Mouse (Mus musculus): Measurements from ENCODE around the gene Gm20458. TPM values are rescaled to one million over a fixed set of nuclear protein-coding genes. Genes with fewer than 3 reads are reported as not detected.

The Gm20458 gene
- not detected in 2 replicates for polyA plus RNA-seq (2012)

DNA sequence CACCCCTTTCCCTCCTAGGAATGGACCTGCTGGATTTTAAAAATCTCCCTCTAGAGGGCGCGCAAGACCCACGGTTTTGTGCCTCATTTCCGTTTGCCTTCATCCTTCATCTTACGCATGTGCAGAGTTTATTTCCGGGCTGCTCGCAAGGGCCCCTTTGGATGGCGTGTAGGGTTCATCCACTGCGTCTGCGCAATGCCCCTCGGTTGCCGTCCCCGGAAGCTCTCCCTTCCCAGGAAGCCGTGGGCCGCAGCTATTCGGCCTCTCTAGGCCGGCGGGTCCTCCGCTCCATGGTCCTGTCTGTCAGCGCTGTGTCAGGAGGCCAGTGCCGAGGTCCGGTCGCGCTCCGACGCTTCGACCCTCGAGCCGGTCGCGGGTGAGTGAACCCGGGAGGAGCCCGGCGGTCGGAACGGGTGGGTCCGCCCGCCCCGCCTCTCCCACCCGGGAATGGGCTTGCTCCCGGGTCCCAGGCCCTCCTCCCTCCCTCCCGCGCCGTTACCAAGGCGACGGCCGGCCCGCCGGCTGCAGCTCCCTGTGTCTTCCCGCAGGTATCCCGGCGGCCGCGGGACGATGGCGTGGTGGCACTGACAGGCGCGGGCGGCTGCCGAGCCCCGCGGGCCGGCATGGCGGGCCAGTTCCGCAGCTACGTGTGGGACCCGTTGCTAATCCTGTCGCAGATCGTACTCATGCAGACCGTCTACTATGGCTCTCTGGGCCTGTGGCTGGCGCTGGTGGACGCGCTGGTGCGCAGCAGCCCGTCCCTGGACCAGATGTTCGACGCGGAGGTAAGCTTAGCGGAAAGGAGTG lies at the start of gene Gm20458:
Gm20458 (plus strand) TSS at position 223 of the 807 bp plus-strand sequence.
- peaks cover 34% of the 10 kb centered on the region for H3K36me3 ChIP-seq (ENCODE audit: control insufficient read depth)
- TF ChIP-seq GATA1 (IDR thresholded peaks at IDR 0.05; ENCODE audit: low read length) (no peak), TAL1 (IDR thresholded peaks at IDR 0.05; ENCODE audit: low read length) (no peak)
- no peaks in the 10 kb centered on the region for H3K9me3 ChIP-seq (ENCODE audit: control insufficient read depth, low read length)
- peaks cover 34% of the 10 kb centered on the region for H3K4me1 ChIP-seq (ENCODE audit: control insufficient read depth)
- peaks cover 8% of the 10 kb centered on the region for H3K27me3 ChIP-seq (ENCODE audit: control insufficient read depth)
- peak within 1 kb of the TSS; percentile 76 for H3K4me3 ChIP-seq (replicated peaks)

DNA sequence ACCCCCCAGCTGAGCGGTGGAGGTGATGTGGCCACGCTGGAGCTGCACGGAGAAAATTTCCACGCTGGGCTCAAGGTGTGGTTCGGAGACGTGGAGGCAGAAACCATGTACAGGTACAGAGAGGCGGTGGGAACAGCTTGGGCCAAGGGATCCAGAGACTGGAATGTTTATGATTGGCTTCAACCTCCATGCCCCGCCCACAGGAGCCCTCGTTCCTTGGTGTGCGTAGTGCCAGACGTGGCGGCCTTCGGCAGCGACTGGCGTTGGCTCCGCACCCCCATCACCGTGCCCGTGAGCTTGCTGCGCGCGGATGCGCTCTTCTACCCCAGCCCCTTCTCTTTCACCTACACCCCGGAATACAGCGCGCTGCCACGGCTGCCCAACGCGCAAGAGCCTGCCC lies 46.6 kb upstream of the Gm20458 start:
- TF ChIP-seq TAL1 (IDR thresholded peaks at IDR 0.05; ENCODE audit: low read length) (no peak; the same call in 2 of the 3 replicates), GATA1 (IDR thresholded peaks at IDR 0.05; ENCODE audit: low read length) (no peak)
- H3K27me3 ChIP-seq (ENCODE audit: control insufficient read depth), result peaks cover 15% of the 10 kb centered on the region
- no peaks in the 10 kb centered on the region for H3K9me3 ChIP-seq (ENCODE audit: control insufficient read depth, low read length)
- H3K4me3 ChIP-seq (replicated peaks), result no peak overlapping the region
- no peaks in the 10 kb centered on the region for H3K4me1 ChIP-seq (ENCODE audit: control insufficient read depth)
- H3K36me3 ChIP-seq (ENCODE audit: control insufficient read depth), result no peaks in the 10 kb centered on the region

DNA sequence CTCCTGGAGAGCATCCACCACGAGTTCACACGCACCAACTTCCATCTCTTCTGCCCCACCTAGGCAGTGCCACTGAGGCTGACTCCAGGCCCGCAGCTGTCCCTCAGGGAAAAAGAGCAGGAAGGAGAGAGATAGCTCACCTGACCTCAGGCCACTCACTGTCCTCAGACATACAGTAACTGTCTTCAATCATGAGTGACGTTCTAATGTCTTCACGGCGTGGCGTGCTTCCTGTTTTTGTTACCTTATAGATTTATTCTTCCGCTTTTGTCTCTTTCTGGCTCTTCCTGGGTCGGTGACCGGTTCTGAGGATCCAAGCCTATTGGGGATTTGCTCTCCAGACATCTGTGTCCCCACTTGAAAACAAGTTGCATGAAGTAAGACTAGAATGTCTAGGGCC lies 46.2 kb upstream of the Gm20458 start:
- Histone ChIP-seq H3K27me3 (ENCODE audit: control insufficient read depth) (peaks cover 15% of the 10 kb centered on the region), H3K4me3 (replicated peaks) (no peak overlapping the region)
- no peak for TF ChIP-seq GATA1 (IDR thresholded peaks at IDR 0.05; ENCODE audit: low read length)
- no peak for TF ChIP-seq TAL1 (IDR thresholded peaks at IDR 0.05; ENCODE audit: low read length)

DNA sequence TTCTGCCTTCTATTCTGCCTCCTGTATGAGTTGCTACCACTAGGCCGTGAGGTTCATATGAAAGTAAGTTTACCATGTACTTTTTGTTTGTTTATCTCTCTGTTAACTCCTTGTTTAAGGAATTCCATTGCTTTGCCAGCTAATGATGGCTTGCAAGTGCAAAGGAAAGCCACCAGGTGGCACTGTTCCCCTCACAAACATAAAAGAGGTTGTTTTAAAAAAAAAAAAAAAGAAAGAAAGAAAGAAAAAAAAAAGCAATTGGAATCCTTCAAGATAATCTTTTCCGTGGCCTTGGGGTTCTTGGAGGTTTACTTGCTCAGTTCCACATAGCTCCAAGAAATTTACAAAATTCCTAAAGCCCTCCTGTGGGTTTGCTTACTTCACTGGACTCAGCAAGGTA lies 43.6 kb upstream of the Gm20458 start:
- Histone ChIP-seq H3K4me3 (replicated peaks) (no peak overlapping the region), H3K36me3 (ENCODE audit: control insufficient read depth) (no peaks in the 10 kb centered on the region), H3K9me3 (ENCODE audit: control insufficient read depth, low read length) (no peaks in the 10 kb centered on the region), H3K4me1 (ENCODE audit: control insufficient read depth) (no peaks in the 10 kb centered on the region), H3K27me3 (ENCODE audit: control insufficient read depth) (peaks cover 9% of the 10 kb centered on the region)
- TF ChIP-seq TAL1 (IDR thresholded peaks at IDR 0.05; ENCODE audit: low read length) (no peak), GATA1 (IDR thresholded peaks at IDR 0.05; ENCODE audit: low read length) (no peak)

More for the DNA sequence above, 46.2 kb upstream of the Gm20458 start:
- Histone ChIP-seq H3K9me3 (ENCODE audit: control insufficient read depth, low read length) (no peaks in the 10 kb centered on the region), H3K36me3 (ENCODE audit: control insufficient read depth) (no peaks in the 10 kb centered on the region), H3K4me1 (ENCODE audit: control insufficient read depth) (no peaks in the 10 kb centered on the region)

DNA sequence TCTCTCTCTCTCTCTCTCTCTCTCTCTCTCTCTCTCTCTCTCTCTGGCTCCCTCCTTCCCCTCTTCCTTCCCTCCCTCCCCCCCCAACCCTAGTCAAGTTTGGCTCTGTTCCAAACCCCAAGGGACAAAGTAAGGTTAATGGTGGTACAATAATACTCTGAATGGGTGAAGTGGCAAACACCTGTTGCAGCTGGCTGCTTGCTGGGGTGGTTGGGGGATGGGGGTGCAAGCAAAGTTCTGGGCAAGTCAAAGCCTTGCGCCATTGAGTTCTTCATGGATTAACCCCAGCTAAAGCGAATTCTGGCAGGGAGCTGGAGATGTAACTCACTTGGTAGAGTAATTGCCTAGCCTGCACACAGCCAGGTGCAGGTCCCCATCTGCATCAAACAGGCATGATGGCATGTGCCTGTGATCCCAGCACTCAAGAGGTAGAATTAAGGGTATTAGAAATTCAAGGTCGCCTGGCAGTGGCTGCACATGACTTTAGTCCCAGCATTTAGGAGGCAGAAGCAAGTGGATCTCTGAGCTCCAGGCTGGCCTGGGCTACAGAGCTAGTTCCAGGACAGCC lies 42.4 kb upstream of the Gm20458 start:
- Histone ChIP-seq H3K27me3 (ENCODE audit: control insufficient read depth) (peaks cover 9% of the 10 kb centered on the region), H3K4me3 (replicated peaks) (no peak overlapping the region), H3K9me3 (ENCODE audit: control insufficient read depth, low read length) (no peaks in the 10 kb centered on the region), H3K36me3 (ENCODE audit: control insufficient read depth) (no peaks in the 10 kb centered on the region), H3K4me1 (ENCODE audit: control insufficient read depth) (no peaks in the 10 kb centered on the region)
- TF ChIP-seq GATA1 (IDR thresholded peaks at IDR 0.05; ENCODE audit: low read length) (no peak), TAL1 (IDR thresholded peaks at IDR 0.05; ENCODE audit: low read length) (no peak)

DNA sequence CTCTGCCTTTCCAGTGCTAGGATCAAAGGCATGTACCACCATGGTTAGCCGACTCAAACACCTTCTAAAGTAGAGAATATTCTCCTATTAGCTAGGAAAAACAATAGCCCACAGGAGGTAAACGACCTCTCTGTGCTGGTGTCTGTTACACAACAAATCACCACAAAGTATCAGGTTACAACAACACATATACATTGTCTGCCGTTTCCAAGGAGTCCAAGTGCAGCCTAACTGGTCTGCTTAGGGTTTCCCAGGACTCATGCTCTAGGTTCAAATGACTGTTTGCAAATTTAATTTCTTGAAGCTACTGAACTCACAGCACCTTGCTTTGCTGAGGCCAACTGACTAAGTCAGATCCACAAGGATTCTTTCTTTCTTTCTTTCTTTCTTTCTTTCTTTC lies 41.3 kb upstream of the Gm20458 start:
- Histone ChIP-seq H3K4me3 (replicated peaks) (no peak overlapping the region), H3K27me3 (ENCODE audit: control insufficient read depth) (peaks cover under 1% of the 10 kb centered on the region; the same call in 1 of the 2 replicates), H3K36me3 (ENCODE audit: control insufficient read depth) (peaks cover 3% of the 10 kb centered on the region; the same call in 1 of the 2 replicates), H3K9me3 (ENCODE audit: control insufficient read depth, low read length) (no peaks in the 10 kb centered on the region), H3K4me1 (ENCODE audit: control insufficient read depth) (no peaks in the 10 kb centered on the region)
- TF ChIP-seq TAL1 (IDR thresholded peaks at IDR 0.05; ENCODE audit: low read length) (no peak), GATA1 (IDR thresholded peaks at IDR 0.05; ENCODE audit: low read length) (no peak)

DNA sequence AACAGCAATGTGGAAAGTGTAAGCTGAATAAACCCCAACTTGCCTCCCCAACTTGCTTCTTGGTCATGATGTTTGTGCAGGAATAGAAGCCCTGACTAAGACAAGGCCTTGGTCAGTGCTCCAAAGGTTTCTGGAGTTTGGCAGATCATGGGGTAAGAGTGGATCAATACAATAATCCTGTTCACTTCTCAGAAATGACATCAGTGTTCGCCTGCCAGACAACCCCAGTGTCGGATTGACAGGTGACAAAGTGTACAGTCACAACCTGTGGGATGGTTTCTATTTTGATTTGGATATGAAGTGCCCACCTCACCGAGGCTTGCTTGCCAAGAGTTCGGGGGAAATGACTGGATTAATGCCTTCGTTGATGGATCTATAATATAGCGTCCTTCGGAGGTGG lies 39.5 kb upstream of the Gm20458 start:
- Histone ChIP-seq H3K27me3 (ENCODE audit: control insufficient read depth) (peaks cover 3% of the 10 kb centered on the region; the same call in 1 of the 2 replicates), H3K4me3 (replicated peaks) (no peak overlapping the region), H3K36me3 (ENCODE audit: control insufficient read depth) (peaks cover 4% of the 10 kb centered on the region; the same call in 1 of the 2 replicates), H3K9me3 (ENCODE audit: control insufficient read depth, low read length) (no peaks in the 10 kb centered on the region), H3K4me1 (ENCODE audit: control insufficient read depth) (no peaks in the 10 kb centered on the region)
- TF ChIP-seq TAL1 (IDR thresholded peaks at IDR 0.05; ENCODE audit: low read length), result no peak
- TF ChIP-seq GATA1 (IDR thresholded peaks at IDR 0.05; ENCODE audit: low read length), result no peak

DNA sequence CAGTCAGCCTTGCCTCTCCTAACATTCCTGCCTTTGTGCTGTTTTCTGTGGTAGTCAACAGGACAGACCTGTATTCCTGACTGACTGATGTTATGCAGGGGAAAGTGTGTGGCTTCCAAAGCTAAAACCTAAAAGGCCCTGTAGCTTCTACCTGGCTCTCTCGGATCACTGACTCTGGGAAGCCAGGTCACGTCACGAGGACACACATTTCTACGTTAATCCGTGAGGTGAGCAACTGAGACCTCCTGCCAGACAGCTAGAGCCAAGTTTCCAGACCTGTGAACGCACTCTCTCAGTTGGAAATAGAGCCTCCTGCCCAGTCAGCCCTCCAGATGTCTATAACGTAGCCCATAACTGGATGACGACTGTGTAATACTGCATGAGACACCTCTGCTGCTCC lies 38.8 kb upstream of the Gm20458 start:
- TF ChIP-seq TAL1 (IDR thresholded peaks at IDR 0.05; ENCODE audit: low read length) (no peak), GATA1 (IDR thresholded peaks at IDR 0.05; ENCODE audit: low read length) (no peak)
- Histone ChIP-seq H3K9me3 (ENCODE audit: control insufficient read depth, low read length) (no peaks in the 10 kb centered on the region), H3K4me1 (ENCODE audit: control insufficient read depth) (no peaks in the 10 kb centered on the region)

DNA sequence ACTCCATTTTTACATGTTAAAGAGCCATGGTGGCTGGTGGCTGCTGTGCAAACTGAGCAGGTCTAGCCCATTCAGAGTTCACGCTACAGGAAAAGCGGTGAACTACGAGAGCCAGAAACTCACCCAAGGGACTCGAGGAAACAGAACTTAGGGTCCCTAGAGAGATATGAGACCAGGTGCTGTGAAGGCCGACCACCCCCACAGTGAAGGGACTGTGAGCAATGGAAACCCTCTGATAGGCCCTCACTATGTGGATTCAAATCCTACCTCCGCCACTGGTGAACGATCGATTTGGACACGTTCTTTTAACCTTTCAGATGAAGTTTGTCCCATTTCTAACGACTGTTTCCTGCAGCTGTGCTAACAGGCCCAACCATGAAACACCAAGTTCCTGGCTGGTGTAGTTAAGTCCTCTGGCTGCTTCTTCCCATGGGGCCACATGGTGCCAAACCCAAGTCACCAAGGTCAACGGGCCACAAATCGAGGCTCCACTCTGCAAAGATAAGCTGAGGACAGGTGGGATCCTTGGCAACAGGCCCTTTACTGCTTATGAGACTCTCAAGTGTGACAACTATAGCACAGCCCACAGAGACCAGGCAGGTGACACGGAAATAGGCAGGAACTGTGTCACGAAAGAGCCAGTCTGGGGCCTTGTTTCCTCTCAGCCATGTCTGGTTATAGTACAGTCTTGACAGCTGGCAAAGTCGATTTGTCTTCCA lies 37.9 kb upstream of the Gm20458 start:
- TF ChIP-seq TAL1 (IDR thresholded peaks at IDR 0.05; ENCODE audit: low read length) (no peak), GATA1 (IDR thresholded peaks at IDR 0.05; ENCODE audit: low read length) (no peak)
- no peaks in the 10 kb centered on the region for H3K9me3 ChIP-seq (ENCODE audit: control insufficient read depth, low read length)
- no peaks in the 10 kb centered on the region for H3K4me1 ChIP-seq (ENCODE audit: control insufficient read depth)
- peaks cover 7% of the 10 kb centered on the region; the same call in 1 of the 2 replicates for H3K36me3 ChIP-seq (ENCODE audit: control insufficient read depth)
- H3K27me3 ChIP-seq (ENCODE audit: control insufficient read depth), result peaks cover 3% of the 10 kb centered on the region; the same call in 1 of the 2 replicates
- no peak overlapping the region for H3K4me3 ChIP-seq (replicated peaks)

More for the DNA sequence above, 38.8 kb upstream of the Gm20458 start:
- Histone ChIP-seq H3K4me3 (replicated peaks) (no peak overlapping the region), H3K27me3 (ENCODE audit: control insufficient read depth) (peaks cover 3% of the 10 kb centered on the region; the same call in 1 of the 2 replicates), H3K36me3 (ENCODE audit: control insufficient read depth) (peaks cover 7% of the 10 kb centered on the region; the same call in 1 of the 2 replicates)

All from erythroblast, embryonic 14.5 days (primary cell).